Mouse (Mus musculus) liver, postnatal 0 days (tissue): ENCODE data around the gene Carmil2. TPM values are rescaled to one million over a fixed set of nuclear protein-coding genes. Genes with fewer than 3 reads are reported as not detected.

Experiments used
- ATAC-seq: fragments of 200-750 bp; cut with Nextera tagmentation; 2 replicates; pipeline ENCODE4 v1.8.0; 2017; ENCODE audit warnings: mild to moderate bottlenecking, moderate library complexity
- DNase-seq: peaks from one replicate; pipeline ENCODE4 v3.0.0-alpha.2; 2016
- H3K27ac ChIP-seq: fragments of 300-500 bp; sonication (generic); 2 replicates; pipeline ENCODE4 v1.5.1; 2014; ENCODE audit warnings: antibody characterized with exemption, moderate library complexity, mild to moderate bottlenecking, low read depth
- H3K27me3 ChIP-seq: fragments of 300-500 bp; sonication (generic); 2 replicates; pipeline ENCODE4 v1.6.1; 2014; ENCODE audit warnings: low read length, control low read depth, mixed read lengths; ENCODE audit not compliant: insufficient read depth
- H3K36me3 ChIP-seq: fragments of 300-500 bp; sonication (generic); replicated peaks from 2 replicates; pipeline ENCODE4 v1.6.1; 2014; ENCODE audit warnings: mild to moderate bottlenecking, control low read depth, low read length, moderate library complexity, mixed read lengths; ENCODE audit not compliant: insufficient read depth
- H3K4me1 ChIP-seq: fragments of 300-500 bp; sonication (generic); 2 replicates; pipeline ENCODE4 v1.6.1; 2014; ENCODE audit warnings: antibody characterized with exemption, mild to moderate bottlenecking, control low read depth; ENCODE audit not compliant: insufficient read depth
- H3K4me2 ChIP-seq: fragments of 300-500 bp; sonication (generic); 2 replicates; pipeline ENCODE4 v1.6.1; 2014; ENCODE audit warnings: low read depth, mild to moderate bottlenecking, low read length, moderate library complexity, mixed read lengths
- H3K4me3 ChIP-seq: fragments of 300-500 bp; sonication (generic); 2 replicates; pipeline ENCODE4 v1.5.1; 2014; ENCODE audit warnings: low read depth, low read length
- H3K9ac ChIP-seq: fragments of 300-500 bp; sonication (generic); replicated peaks from 2 replicates; pipeline ENCODE4 v1.6.1; 2014; ENCODE audit warnings: mild to moderate bottlenecking, moderate library complexity
- H3K9me3 ChIP-seq: fragments of 300-500 bp; sonication (generic); 2 replicates; pipeline ENCODE4 v1.6.1; 2016; ENCODE audit warnings: mild to moderate bottlenecking, control low read depth, low read length, mixed read lengths
- CTCF ChIP-seq: sonication (generic); IDR thresholded peaks from 2 replicates; pipeline ENCODE4 v1.5.1; 2016; ENCODE audit warnings: antibody characterized with exemption, low read depth
- EP300 ChIP-seq: IDR thresholded peaks from 2 replicates; pipeline ENCODE4 v1.6.1; 2016; ENCODE audit warnings: antibody characterized with exemption, low read depth, mild to moderate bottlenecking
- WGBS: fragments of 180-500 bp; shearing (Covaris S2); extraction: QIAGEN DNeasy Blood & Tissue Kit; methylation state at CpG from one replicate; pipeline ENCODE4 v1.1.7; 2014; ENCODE audit not compliant: insufficient replicate concordance; 5-methylcytosine and 5-hydroxymethylcytosine counted together
- polyA plus RNA-seq: library from polyadenylated mRNA; unstranded; fragments of >200 nt; fragmentation: Nextera tagmentation; extraction: Ambion mirVana; gene quantifications from 2 replicates; pipeline ENCODE4 v1.2.1, GENCODE M21; 2015

Carmil2 gene
- polyA plus RNA-seq, 1 experiment from 2014 or later = 0.73 TPM

DNA sequence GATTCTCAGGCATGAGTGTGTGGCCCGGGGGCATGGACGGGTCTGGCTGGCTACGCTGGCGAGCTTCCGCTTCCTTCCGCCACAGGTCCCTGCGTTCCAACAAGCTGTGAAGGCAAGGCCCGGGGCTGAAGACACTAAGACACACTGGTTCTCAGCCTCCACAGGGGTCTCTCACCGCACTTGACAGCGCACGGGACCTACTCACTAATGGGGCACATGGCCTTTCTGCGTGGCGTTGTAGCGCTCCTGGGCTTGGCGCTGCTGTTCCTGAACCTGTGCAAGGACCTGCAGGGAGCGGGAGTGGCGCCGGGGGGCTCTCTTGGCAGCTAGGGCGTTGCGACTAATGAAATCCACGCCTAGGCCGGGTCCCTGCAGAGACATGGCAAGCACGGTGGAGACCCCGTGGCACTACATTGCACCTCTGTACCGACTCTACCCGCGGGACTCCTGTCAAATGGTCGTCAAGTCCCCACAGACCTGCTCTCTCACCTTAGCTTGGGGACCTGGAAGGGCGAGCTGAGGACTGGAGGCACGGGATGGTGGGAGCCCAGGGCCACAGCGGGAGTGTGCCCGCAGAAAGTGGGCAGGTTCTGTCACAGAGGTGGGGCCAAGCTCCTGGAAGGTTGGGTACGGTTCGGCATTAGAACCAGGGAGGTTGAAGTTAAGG is 18.2 kb downstream of the Carmil2 start:
- H3K9ac ChIP-seq = no peak overlapping the region
- H3K4me1 ChIP-seq = peaks cover 21% of the 10 kb centered on the region
- DNase-seq = no peak
- ATAC-seq = no peak
- H3K36me3 ChIP-seq = no peaks in the 10 kb centered on the region; the same call in 1 of the 2 replicates
- H3K27ac ChIP-seq = no peak overlapping the region
- no peaks in the 10 kb centered on the region for H3K9me3 ChIP-seq
- H3K27me3 ChIP-seq = no peaks in the 10 kb centered on the region
- 92% methylated on average over 34 of the region's 34 CpGs for WGBS
- H3K4me3 ChIP-seq = no peak overlapping the region
- TF ChIP-seq EP300 = no peak
- TF ChIP-seq CTCF = no peak
- no peak overlapping the region for H3K4me2 ChIP-seq

GRCm38 (mm10) chr8:105704955-105705354 is 18.9 kb downstream of the Carmil2 start:
- Histone ChIP-seq H3K4me3 (no peak overlapping the region), H3K27ac (no peak overlapping the region), H3K27me3 (no peaks in the 10 kb centered on the region), H3K9me3 (no peaks in the 10 kb centered on the region), H3K36me3 (no peaks in the 10 kb centered on the region; the same call in 1 of the 2 replicates), H3K4me2 (no peak overlapping the region), H3K4me1 (peaks cover 19% of the 10 kb centered on the region), H3K9ac (no peak overlapping the region)
- 88% methylated on average over 6 of the region's 6 CpGs for WGBS
- no peak for TF ChIP-seq CTCF
- no peak for TF ChIP-seq EP300
- DNase-seq (no peak), ATAC-seq (no peak)

DNA sequence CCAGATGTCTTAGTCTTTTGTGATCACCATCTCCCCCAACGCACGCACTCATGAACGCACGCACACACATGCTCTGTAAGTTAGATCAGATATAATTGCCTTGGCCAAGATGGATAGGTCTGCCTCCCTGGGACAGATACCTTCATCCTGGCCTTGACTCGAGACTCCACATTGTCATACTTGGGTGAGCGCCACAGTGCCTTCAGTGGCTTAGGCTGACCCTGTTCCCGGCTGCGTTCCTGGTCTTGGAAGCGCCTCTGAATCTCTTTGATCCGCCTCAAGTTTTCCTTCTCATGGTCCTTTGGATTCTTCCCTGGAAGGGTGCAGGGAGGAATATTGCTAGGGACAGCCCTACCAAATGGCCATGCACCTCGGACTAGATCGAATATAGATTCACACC is 20.4 kb downstream of the Carmil2 start:
- Histone ChIP-seq H3K4me2 (no peak overlapping the region), H3K9me3 (no peaks in the 10 kb centered on the region), H3K4me1 (peaks cover 14% of the 10 kb centered on the region), H3K27me3 (no peaks in the 10 kb centered on the region), H3K36me3 (no peaks in the 10 kb centered on the region; the same call in 1 of the 2 replicates), H3K27ac (no peak overlapping the region), H3K4me3 (no peak overlapping the region), H3K9ac (no peak overlapping the region)
- ATAC-seq (no peak), DNase-seq (no peak)
- 84% methylated on average over 12 of the region's 12 CpGs for WGBS
- TF ChIP-seq CTCF = no peak
- TF ChIP-seq EP300 = no peak

DNA sequence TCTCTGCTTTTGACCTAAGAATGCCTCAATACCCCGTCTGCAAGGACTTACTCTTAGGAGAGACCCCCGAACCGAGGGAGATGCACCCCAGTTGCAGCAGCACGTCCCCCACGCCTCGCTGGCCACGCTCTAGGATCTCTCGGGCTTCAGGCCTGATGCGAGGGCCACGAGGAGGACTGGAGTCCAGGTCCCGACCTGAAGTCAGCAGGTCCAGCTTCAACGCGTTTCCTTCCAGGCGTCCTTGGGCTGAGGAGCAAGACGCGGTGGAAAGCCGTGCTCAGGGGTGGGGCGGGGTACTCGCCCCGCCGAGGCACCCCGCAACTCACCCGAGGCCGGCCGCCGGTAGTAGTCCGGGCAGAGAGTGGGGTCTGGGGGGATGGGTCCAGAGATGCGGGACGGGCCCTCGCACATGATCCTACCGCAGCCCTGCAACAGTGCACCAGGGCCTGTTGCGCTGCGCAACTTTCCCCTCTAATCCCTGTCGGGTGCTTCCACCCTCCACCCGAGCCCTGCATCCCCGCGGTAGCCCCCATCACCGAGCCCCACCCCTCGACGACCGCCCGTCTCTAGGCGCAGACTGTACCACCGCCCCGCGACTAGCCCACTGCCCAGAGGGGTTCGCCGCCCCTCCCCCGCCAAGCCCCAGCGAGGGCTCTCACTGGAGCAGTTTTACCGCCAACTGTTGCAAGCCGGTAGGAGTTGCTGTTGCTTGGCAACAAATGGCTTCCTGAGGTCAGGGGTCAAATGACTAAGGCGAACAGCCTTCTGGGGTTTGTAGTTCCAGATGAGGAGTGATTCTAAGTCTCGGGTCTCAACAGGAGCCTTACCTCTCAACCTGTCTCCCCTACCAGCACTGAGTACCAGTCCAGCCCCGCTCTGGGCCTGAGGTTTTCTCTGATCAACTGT is 21.7 kb downstream of the Carmil2 start, which contains the start of the genes 4933405L10Rik and Enkd1:
Gene 4933405L10Rik (plus strand): TSS at position 158 of the 906 bp plus-strand sequence.
Gene Enkd1 (minus strand): TSS at position 713 of the 906 bp plus-strand sequence.
- Histone ChIP-seq H3K9ac (peak within 1 kb of the TSS; percentile 61), H3K9me3 (no peaks in the 10 kb centered on the region), H3K4me1 (peaks cover 10% of the 10 kb centered on the region), H3K36me3 (no peaks in the 10 kb centered on the region; the same call in 1 of the 2 replicates), H3K27me3 (no peaks in the 10 kb centered on the region), H3K4me3 (peak within 1 kb of the TSS; percentile 76), H3K4me2 (peak within 1 kb of the TSS; percentile 99), H3K27ac (no peak within 1 kb of the TSS)
- ATAC-seq (peak; percentile 81), DNase-seq (peak; percentile 84)
- TF ChIP-seq EP300 (no peak), CTCF (no peak)
- WGBS = 2% methylated on average over 55 of the region's 55 CpGs

DNA sequence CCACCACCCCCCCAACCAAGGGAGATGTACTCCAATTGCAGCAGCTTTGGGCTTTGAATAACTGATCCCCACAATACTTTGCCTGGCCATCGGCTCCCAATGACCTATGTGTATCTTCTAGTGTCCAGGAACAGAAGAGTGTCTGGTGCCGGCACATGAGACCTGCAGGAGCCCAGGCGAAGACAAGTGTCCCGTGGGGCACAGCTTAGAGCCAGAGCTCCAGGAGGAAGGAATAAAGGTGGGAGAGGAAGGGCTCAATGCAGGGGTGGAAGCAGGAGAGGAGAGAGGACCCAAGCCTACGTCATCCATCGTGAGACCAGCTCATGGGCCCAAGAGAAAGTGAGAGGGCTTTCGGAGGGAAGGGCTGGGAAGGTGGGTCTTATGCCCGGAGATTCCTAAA is 22.6 kb downstream of the Carmil2 start:
- Histone ChIP-seq H3K27ac (no peak overlapping the region), H3K36me3 (no peaks in the 10 kb centered on the region), H3K9ac (no peak overlapping the region), H3K4me1 (peaks cover 10% of the 10 kb centered on the region), H3K27me3 (no peaks in the 10 kb centered on the region), H3K9me3 (no peaks in the 10 kb centered on the region), H3K4me3 (no peak overlapping the region), H3K4me2 (no peak overlapping the region)
- TF ChIP-seq EP300 (no peak), CTCF (no peak)
- WGBS = 89% methylated on average over 8 of the region's 8 CpGs
- DNase-seq (no peak), ATAC-seq (no peak)

DNA sequence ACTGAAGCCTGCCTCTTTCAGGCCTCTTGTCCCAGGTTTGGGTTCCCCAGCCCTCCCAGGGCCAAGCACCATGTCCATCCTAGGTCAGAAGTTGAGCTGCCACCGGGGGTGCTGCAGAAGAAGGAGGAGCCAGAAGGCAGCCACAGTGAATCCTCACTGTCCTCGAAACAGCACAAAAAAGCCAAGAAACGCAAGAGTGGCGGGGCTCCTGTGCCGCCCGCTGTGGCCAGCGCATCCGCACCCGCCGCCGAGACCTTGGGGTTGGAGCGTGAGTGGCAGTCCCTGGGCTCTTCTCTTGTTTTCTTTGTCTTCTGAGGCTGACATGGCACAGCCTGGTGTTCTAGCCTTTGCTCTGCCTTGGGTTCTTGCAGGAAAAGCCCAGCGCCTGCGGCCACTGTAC is 23.2 kb downstream of the Carmil2 start:
- Histone ChIP-seq H3K4me3 (no peak overlapping the region), H3K36me3 (no peaks in the 10 kb centered on the region), H3K4me1 (peaks cover 10% of the 10 kb centered on the region), H3K4me2 (no peak overlapping the region), H3K9ac (no peak overlapping the region), H3K9me3 (no peaks in the 10 kb centered on the region), H3K27me3 (no peaks in the 10 kb centered on the region), H3K27ac (no peak overlapping the region)
- WGBS = 79% methylated on average over 13 of the region's 14 CpGs
- no peak for DNase-seq
- TF ChIP-seq EP300 (no peak), CTCF (no peak)
- ATAC-seq = no peak
